Mouse (Mus musculus) forebrain, embryonic 14.5 days (tissue): ENCODE results near the gene Gm21970. TPM values are rescaled to one million over a fixed set of nuclear protein-coding genes. Genes with fewer than 3 reads are reported as not detected.

Experiments used
- ATAC-seq: fragments of 200-750 bp; cut with Nextera tagmentation; 2 replicates; pipeline ENCODE4 v1.8.0; 2017; ENCODE audit warnings: mild to moderate bottlenecking, moderate library complexity
- DNase-seq: peaks from one replicate; pipeline ENCODE4 v3.0.0-alpha.2; 2015; ENCODE audit warnings: low spot score
- H3K27ac ChIP-seq: fragments of 300-500 bp; sonication (generic); 2 replicates; pipeline ENCODE4 v1.5.1; 2014; ENCODE audit warnings: low read depth, mild to moderate bottlenecking, control low read depth, low read length, moderate library complexity
- H3K27me3 ChIP-seq: fragments of 300-500 bp; sonication (generic); replicated peaks from 2 replicates; pipeline ENCODE4 v1.6.1; 2014; ENCODE audit warnings: low read length, control low read depth, mixed read lengths; ENCODE audit not compliant: control insufficient read depth, insufficient read depth
- H3K36me3 ChIP-seq: fragments of 300-500 bp; sonication (generic); 2 replicates; pipeline ENCODE4 v1.6.1; 2014; ENCODE audit warnings: low read length, control low read depth; ENCODE audit not compliant: control insufficient read depth, insufficient read depth
- H3K4me1 ChIP-seq: fragments of 300-500 bp; sonication (generic); 2 replicates; pipeline ENCODE4 v1.6.1; 2014; ENCODE audit warnings: antibody characterized with exemption, low read length, control low read depth; ENCODE audit not compliant: control insufficient read depth, insufficient read depth
- H3K4me2 ChIP-seq: fragments of 300-500 bp; sonication (generic); 2 replicates; pipeline ENCODE4 v1.6.1; 2014; ENCODE audit warnings: mild to moderate bottlenecking, control low read depth, low read length
- H3K4me3 ChIP-seq: fragments of 300-500 bp; sonication (generic); 2 replicates; pipeline ENCODE4 v1.5.1; 2014; ENCODE audit warnings: low read depth, low read length, control low read depth
- H3K9ac ChIP-seq: fragments of 300-500 bp; sonication (generic); 2 replicates; pipeline ENCODE4 v1.6.1; 2014; ENCODE audit warnings: mild to moderate bottlenecking, low read length, control low read depth, moderate library complexity
- H3K9me3 ChIP-seq: fragments of 300-500 bp; sonication (generic); replicated peaks from 2 replicates; pipeline ENCODE4 v1.6.1; 2016; ENCODE audit warnings: low read length, control low read depth, mixed read lengths; ENCODE audit not compliant: control insufficient read depth
- WGBS: fragments of 180-500 bp; shearing (Covaris S2); extraction: QIAGEN DNeasy Blood & Tissue Kit; methylation state at CpG from one replicate; pipeline ENCODE4 v1.1.7; 2014; 5-methylcytosine and 5-hydroxymethylcytosine counted together
- polyA plus RNA-seq: library from polyadenylated mRNA; unstranded; fragments of >200 nt; fragmentation: Nextera tagmentation; extraction: Ambion mirVana; gene quantifications from 2 replicates; pipeline ENCODE4 v1.2.1, GENCODE M21; 2014

Gene Gm21970
- polyA plus RNA-seq: not detected in 2 replicates

GRCm38 (mm10) chr16:91391421-91391820 lies at the start of gene Gm21970:
Gene Gm21970 (plus strand): TSS chr16:91391721.
- Histone ChIP-seq H3K9ac (no peak within 1 kb of the TSS), H3K4me1 (no peaks in the 10 kb centered on the region), H3K4me3 (no peak within 1 kb of the TSS), H3K27me3 (no peaks in the 10 kb centered on the region), H3K36me3 (peaks cover 51% of the 10 kb centered on the region), H3K4me2 (no peak within 1 kb of the TSS), H3K27ac (no peak within 1 kb of the TSS), H3K9me3 (no peaks in the 10 kb centered on the region)
- ATAC-seq: no peak
- no peak for DNase-seq
- 73% methylated on average over 5 of the region's 5 CpGs for WGBS

- Histone ChIP-seq H3K4me3 (no peak overlapping the region), H3K4me2 (no peak overlapping the region), H3K9me3 (no peaks in the 10 kb centered on the region), H3K9ac (no peak overlapping the region), H3K4me1 (peaks cover 4% of the 10 kb centered on the region; the same call in 1 of the 2 replicates), H3K27ac (no peak overlapping the region), H3K27me3 (peaks cover 7% of the 10 kb centered on the region), H3K36me3 (no peaks in the 10 kb centered on the region)
- ATAC-seq (no peak), DNase-seq (no peak)
- 80% methylated on average over 9 of the region's 9 CpGs for WGBS
Observed at GRCm38 (mm10) chr16:91346491-91346890, 45.0 kb upstream of the Gm21970 start.

GRCm38 (mm10) chr16:91347491-91348263 lies 43.8 kb upstream of the Gm21970 start:
- DNase-seq (no peak), ATAC-seq (no peak)
- H3K27ac ChIP-seq: no peak overlapping the region
- peaks cover 11% of the 10 kb centered on the region for H3K27me3 ChIP-seq
- H3K4me1 ChIP-seq: peaks cover 4% of the 10 kb centered on the region; the same call in 1 of the 2 replicates
- H3K9me3 ChIP-seq: no peaks in the 10 kb centered on the region
- no peak overlapping the region for H3K4me3 ChIP-seq
- H3K9ac ChIP-seq: no peak overlapping the region
- WGBS: 61% methylated on average over 20 of the region's 20 CpGs
- no peaks in the 10 kb centered on the region for H3K36me3 ChIP-seq
- no peak overlapping the region for H3K4me2 ChIP-seq

- no peak for DNase-seq
- no peak for ATAC-seq
- WGBS: 56% methylated on average over 14 of the region's 14 CpGs
Observed at GRCm38 (mm10) chr16:91348264-91348565, 43.3 kb upstream of the Gm21970 start.

GRCm38 (mm10) chr16:91348588-91349330 lies 42.8 kb upstream of the Gm21970 start:
- peaks cover 18% of the 10 kb centered on the region for H3K27me3 ChIP-seq
- H3K27ac ChIP-seq: no peak overlapping the region
- WGBS: 66% methylated on average over 28 of the region's 28 CpGs
- ATAC-seq: no peak
- no peaks in the 10 kb centered on the region for H3K36me3 ChIP-seq
- no peak overlapping the region for H3K4me2 ChIP-seq
- no peaks in the 10 kb centered on the region for H3K9me3 ChIP-seq
- H3K9ac ChIP-seq: no peak overlapping the region
- DNase-seq: no peak
- no peak overlapping the region for H3K4me3 ChIP-seq
- H3K4me1 ChIP-seq: peaks cover 4% of the 10 kb centered on the region; the same call in 1 of the 2 replicates

More at GRCm38 (mm10) chr16:91348264-91348565, 43.3 kb upstream of the Gm21970 start:
- Histone ChIP-seq H3K9me3 (no peaks in the 10 kb centered on the region), H3K4me1 (peaks cover 4% of the 10 kb centered on the region; the same call in 1 of the 2 replicates), H3K9ac (no peak overlapping the region), H3K27ac (no peak overlapping the region), H3K36me3 (no peaks in the 10 kb centered on the region), H3K4me3 (no peak overlapping the region), H3K4me2 (no peak overlapping the region), H3K27me3 (peaks cover 15% of the 10 kb centered on the region)

- H3K9ac ChIP-seq: no peak overlapping the region
- no peak overlapping the region for H3K4me2 ChIP-seq
- H3K9me3 ChIP-seq: no peaks in the 10 kb centered on the region
- ATAC-seq: peak; percentile 67
- H3K36me3 ChIP-seq: no peaks in the 10 kb centered on the region
- H3K4me3 ChIP-seq: no peak overlapping the region
- WGBS: 2% methylated on average over 7 of the region's 7 CpGs
- peaks cover 4% of the 10 kb centered on the region; the same call in 1 of the 2 replicates for H3K4me1 ChIP-seq
- H3K27me3 ChIP-seq: peaks cover 20% of the 10 kb centered on the region
- peak; percentile 95 for DNase-seq
- no peak overlapping the region for H3K27ac ChIP-seq
Observed at GRCm38 (mm10) chr16:91352084-91352562, 39.4 kb upstream of the Gm21970 start.

- Histone ChIP-seq H3K4me1 (peaks cover 4% of the 10 kb centered on the region; the same call in 1 of the 2 replicates), H3K4me2 (no peak overlapping the region), H3K27ac (no peak overlapping the region), H3K9ac (no peak overlapping the region), H3K9me3 (no peaks in the 10 kb centered on the region), H3K36me3 (no peaks in the 10 kb centered on the region), H3K27me3 (peaks cover 18% of the 10 kb centered on the region), H3K4me3 (no peak overlapping the region)
- DNase-seq (no peak), ATAC-seq (peak; percentile 25; the same call in 1 of the 2 replicates)
- WGBS: 76% methylated on average over 7 of the region's 7 CpGs
Observed at GRCm38 (mm10) chr16:91352749-91353148, 38.8 kb upstream of the Gm21970 start.

- ATAC-seq (no peak), DNase-seq (no peak)
- 85% methylated on average over 6 of the region's 6 CpGs for WGBS
- Histone ChIP-seq H3K4me3 (no peak overlapping the region), H3K9me3 (no peaks in the 10 kb centered on the region), H3K27me3 (peaks cover 18% of the 10 kb centered on the region), H3K36me3 (no peaks in the 10 kb centered on the region), H3K9ac (no peak overlapping the region), H3K27ac (no peak overlapping the region), H3K4me1 (peaks cover 4% of the 10 kb centered on the region; the same call in 1 of the 2 replicates), H3K4me2 (no peak overlapping the region)
Observed at GRCm38 (mm10) chr16:91353177-91353576, 38.3 kb upstream of the Gm21970 start.
